Mouse (Mus musculus) lung, postnatal 36 days (tissue): ENCODE data around the gene Cep170.
A peak's percentile ranks its signal among the peaks of the same experiment; 100 is the strongest.
"Not testable (repeated sequence)": the region's sequence is repeated elsewhere in the genome, so short reads cannot be mapped to it uniquely, and the experiment has no call there.

ENCODE experiments used
- DNase-seq: peaks from one replicate; pipeline ENCODE4 v3.0.0; 2022; ENCODE audit warnings: mixed read lengths

The Cep170 gene

GRCm38 (mm10) chr1:176814036-176814420 is at the start of gene Cep170:
Gene Cep170 (minus strand): TSS chr1:176814067.
- DNase-seq = peak; percentile 95

DNA sequence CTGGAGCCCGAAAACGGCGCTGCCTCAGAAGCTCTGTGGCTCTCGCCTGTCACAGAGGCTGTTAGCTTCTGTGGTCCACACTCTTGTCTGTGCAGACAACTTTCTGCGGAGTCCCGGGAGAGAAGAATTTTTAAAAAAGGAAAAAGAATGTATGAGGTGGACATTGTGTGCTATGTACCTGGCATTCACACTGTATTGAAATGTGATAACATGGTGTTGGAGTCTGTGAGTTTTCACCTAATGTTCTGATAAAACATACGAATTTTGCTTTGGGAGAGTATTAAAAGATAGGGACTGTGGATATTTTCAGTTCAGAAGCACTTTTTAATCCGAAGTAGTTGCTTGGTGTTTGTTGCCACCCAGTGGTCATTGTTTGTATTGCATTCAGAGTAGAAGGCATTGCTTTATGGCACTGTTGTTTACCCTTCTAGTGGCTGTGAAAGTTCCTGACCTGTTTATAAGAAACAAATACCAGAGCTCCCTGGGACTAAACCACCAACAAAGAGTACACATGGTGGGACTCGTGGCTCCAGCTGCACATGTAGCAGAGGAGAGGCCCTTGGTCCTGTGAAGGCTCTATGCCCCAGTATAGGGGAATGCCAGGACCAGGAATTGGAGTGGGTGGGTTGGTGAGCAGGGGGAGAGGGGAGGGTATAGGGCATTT is 48.2 kb upstream of the Cep170 start:
- DNase-seq = peak; percentile 91

GRCm38 (mm10) chr1:176852813-176853590 is 39.1 kb upstream of the Cep170 start:
- DNase-seq = peak; percentile 19

DNA sequence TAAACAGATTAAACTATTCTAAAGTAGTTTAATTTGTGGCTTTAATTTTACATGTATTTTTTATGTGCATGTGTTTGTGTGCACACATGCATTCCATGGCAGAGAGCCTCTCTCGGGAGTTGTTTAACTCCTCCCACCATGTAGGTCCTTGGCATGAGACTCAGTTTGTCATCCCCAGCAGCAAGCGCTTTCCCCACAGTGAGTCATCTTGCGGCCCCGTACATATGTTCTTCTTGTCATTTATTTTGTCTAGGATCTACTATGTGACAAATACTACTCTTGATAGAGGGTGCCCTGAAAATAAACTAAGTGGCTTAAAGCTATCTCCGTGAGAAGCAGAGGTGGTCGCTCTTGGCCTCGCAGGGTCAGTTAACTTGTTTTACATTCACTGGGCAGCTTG is 37.5 kb upstream of the Cep170 start:
- DNase-seq = no peak

DNA sequence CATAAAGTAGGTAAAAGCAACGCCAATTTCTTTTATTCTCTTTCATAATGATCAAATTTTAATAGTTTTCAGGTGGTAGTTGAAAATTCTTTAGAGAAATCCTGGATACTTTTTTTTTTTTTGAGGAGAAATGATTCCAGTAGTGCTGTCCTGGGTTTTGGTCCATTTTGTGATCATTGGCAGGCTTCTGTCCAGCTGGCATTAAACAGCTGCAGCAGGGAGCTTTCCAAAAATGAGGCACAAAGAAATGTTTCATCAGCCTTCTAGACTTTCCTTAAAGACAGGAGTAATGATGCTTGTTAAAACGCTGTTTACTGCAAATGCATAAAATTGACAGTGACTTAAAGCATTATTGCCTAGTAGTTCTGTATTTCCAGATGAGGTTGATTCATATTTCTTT is 35.5 kb upstream of the Cep170 start:
- peak; percentile 23 for DNase-seq

DNA sequence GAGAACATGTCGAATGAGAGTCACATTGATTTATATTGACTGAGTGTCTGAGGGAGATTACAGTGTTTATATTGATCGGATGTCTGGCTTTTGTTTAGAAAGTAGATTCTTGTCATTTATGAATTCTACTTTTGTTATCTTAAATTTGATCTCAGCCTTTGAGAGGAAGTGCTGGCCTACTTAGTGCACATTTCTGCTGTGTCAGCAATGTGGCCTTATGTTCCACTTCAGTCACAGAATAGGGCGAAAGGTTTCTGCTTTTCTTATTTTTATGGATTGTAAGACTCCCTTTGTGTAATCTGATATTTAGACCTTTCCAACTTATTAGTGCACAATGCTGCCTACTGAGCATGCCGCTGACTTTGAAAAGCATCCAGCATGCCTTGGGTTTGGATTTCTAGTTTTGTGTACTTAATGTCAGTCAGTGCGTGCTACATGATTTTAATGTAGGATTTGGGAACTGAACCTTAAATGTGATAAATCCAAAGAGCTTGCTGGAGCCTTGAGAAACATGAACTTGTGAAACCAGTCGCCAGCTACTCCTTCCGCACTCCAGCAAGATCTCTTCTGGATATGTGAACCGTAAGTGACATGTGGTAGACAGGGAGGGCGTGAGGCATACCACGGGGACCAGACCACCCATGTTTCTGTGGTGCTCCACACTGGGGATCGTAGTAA is 34.9 kb upstream of the Cep170 start:
- DNase-seq = no peak

- no peak for DNase-seq
These were observed 33.4 kb upstream of the Cep170 start for GRCm38 (mm10) chr1:176847118-176847859.

DNA sequence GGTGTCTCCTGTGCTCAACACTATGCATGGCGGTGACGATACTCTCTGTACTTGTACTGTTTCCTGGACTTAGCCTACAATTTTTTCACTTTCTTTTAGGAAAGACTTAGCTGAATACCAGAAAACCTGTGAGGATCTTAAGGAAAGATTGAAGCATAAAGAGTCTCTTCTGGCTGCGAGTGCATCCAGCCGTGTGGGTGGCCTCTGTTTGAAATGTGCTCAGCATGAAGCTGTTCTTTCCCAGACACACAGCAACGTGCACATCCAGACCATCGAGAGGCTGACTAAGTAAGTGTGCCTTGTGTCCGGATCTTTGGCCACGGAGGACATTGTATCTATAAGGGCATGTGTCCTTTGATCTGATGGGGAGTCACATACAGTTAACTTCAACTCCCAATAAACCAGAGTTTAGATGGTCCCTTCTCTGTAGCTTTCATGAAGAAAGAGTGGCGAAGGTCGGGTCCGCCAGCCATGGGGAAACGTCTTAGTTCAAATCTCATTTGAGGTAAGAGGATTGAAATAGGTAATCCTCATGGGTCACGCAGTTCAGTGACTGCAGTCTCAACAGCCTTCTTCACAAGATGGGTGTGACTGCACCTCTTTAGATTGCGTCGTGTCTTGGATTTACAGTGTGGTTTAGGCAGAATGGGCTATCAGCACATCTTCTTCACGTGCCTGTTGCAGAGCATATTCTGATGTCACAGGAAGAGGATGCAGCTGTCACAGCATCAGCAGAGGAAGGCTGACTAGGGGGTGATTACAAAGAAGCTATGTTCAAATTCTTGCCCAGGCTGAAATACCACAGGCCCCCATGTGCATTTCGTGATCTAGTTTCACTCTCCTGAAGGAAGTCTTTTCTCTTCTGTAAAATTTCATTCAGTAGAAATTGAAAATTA is 31.5 kb upstream of the Cep170 start:
- no peak for DNase-seq

- DNase-seq = not testable (repeated sequence)
These were observed 22.7 kb upstream of the Cep170 start for GRCm38 (mm10) chr1:176836562-176836961.

- DNase-seq = no peak
These were observed 21.8 kb upstream of the Cep170 start for GRCm38 (mm10) chr1:176835501-176836294.

GRCm38 (mm10) chr1:176834880-176835279 is 21.0 kb upstream of the Cep170 start:
- peak; percentile 21 for DNase-seq

GRCm38 (mm10) chr1:176833948-176834347 is 20.1 kb upstream of the Cep170 start:
- DNase-seq = peak; percentile 50

DNA sequence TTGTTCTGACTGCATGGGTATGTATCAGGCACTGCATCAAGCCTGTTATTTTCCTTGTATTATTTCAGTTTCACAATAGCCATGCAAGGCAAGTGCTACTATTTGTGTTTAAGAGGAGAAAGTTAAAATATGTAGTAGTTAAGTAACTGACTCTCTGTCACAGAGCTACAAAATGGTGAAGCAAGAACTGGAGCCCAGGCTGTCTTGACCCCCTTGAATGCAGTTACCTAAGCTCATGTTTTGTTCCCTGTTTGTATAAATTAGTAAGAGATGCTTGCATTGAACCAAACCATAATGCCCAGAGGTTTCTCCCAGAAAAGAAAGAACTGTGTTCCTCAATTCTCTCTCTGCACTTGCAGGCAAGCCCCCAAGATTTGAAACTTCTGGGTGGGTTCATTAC is 19.4 kb upstream of the Cep170 start:
- no peak for DNase-seq

GRCm38 (mm10) chr1:176832607-176833006 is 18.7 kb upstream of the Cep170 start:
- DNase-seq = no peak

DNA sequence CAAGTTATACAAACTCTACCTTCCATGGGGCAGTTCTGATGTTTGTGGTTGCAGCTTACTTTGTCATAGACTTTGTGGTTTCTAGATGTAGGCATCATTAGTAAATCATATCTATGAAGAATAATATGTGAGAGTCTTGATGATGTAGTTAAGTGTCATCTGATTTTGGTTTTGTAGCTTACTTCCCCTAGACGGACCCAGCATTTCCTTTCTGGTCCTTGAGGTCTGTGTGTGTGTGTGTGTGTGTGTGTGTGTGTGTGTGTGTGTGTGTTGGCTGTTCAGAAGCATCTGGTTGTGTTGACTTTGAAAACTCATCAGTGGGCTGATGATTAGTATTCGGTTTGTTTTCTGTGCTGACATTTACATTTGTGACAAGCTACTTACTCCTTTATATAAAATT is 18.2 kb upstream of the Cep170 start:
- DNase-seq = no peak

GRCm38 (mm10) chr1:176828666-176829065 is 14.8 kb upstream of the Cep170 start:
- no peak for DNase-seq

- peak; percentile 12 for DNase-seq
These were observed 14.1 kb upstream of the Cep170 start for GRCm38 (mm10) chr1:176827945-176828485.

- DNase-seq = peak; percentile 71
These were observed 13.5 kb upstream of the Cep170 start for GRCm38 (mm10) chr1:176827365-176827764.

GRCm38 (mm10) chr1:176826931-176827330 is 13.1 kb upstream of the Cep170 start:
- no peak for DNase-seq

GRCm38 (mm10) chr1:176826186-176826585 is 12.3 kb upstream of the Cep170 start:
- peak; percentile 74 for DNase-seq

DNA sequence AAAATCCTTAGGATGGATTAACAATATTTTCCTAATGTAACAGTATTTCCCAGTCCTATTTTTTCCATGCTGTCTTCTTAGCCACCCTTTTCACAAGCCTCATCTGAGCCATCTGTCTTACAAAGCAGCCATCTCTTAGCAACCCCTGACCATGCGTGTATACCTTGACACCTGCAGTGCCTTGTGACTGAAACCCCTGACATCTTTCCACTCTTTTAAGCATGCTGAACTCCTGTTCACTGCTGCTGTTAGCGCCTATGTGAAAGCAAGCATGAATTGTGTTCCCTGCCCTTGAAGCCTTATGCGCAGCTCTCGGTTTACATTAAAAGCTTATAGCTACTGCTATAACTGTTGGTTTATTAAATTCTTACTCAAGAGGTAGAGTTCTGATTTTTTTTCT is 11.2 kb upstream of the Cep170 start:
- no peak for DNase-seq
